Mouse (Mus musculus): Measurements from ENCODE around the gene Dusp10.

- no peak for TF ChIP-seq EP300 (IDR thresholded peaks at IDR 0.05; ENCODE audit: low read depth)
- no peak for TF ChIP-seq CTCF (IDR thresholded peaks at IDR 0.05; ENCODE audit: low read depth)
Observed at GRCm38 (mm10) chr1:184051286-184051685, 38.2 kb downstream of the Dusp10 start.

Measured in heart, postnatal 0 days (tissue).